Mouse (Mus musculus) hindbrain, embryonic 12.5 days (tissue): ENCODE measurements around the gene Psma5. TPM values are rescaled to one million over a fixed set of nuclear protein-coding genes. Genes with fewer than 3 reads are reported as not detected.
A peak's percentile ranks its signal among the peaks of the same experiment; 100 is the strongest.

Source experiments
- ATAC-seq: fragments of 200-750 bp; cut with Nextera tagmentation; 2 replicates; pipeline ENCODE4 v1.8.0; 2017; ENCODE audit warnings: moderate TSS enrichment; ENCODE audit not compliant: low FRiP score
- H3K27ac ChIP-seq: fragments of 300-500 bp; sonication (generic); 2 replicates; pipeline ENCODE4 v1.5.1; 2016; ENCODE audit warnings: mild to moderate bottlenecking
- H3K27me3 ChIP-seq: fragments of 300-500 bp; sonication (generic); 2 replicates; pipeline ENCODE4 v1.6.1; 2016; ENCODE audit warnings: mild to moderate bottlenecking
- H3K36me3 ChIP-seq: fragments of 300-500 bp; sonication (generic); 2 replicates; pipeline ENCODE4 v1.6.1; 2016; ENCODE audit warnings: mild to moderate bottlenecking
- H3K4me1 ChIP-seq: fragments of 300-500 bp; sonication (generic); 2 replicates; pipeline ENCODE4 v1.6.1; 2016
- H3K4me2 ChIP-seq: fragments of 300-500 bp; sonication (generic); replicated peaks from 2 replicates; pipeline ENCODE4 v1.6.1; 2016; ENCODE audit warnings: mild to moderate bottlenecking
- H3K4me3 ChIP-seq: fragments of 300-500 bp; sonication (generic); 2 replicates; pipeline ENCODE4 v1.5.1; 2016; ENCODE audit warnings: mild to moderate bottlenecking
- H3K9ac ChIP-seq: fragments of 300-500 bp; sonication (generic); 2 replicates; pipeline ENCODE4 v1.6.1; 2016; ENCODE audit warnings: mild to moderate bottlenecking, moderate library complexity
- H3K9me3 ChIP-seq: fragments of 300-500 bp; sonication (generic); replicated peaks from 2 replicates; pipeline ENCODE4 v1.6.1; 2016; ENCODE audit warnings: mild to moderate bottlenecking
- WGBS: fragments of 180-500 bp; shearing (Covaris S2); methylation state at CpG from one replicate; pipeline ENCODE4 v1.1.7; 2016; 5-methylcytosine and 5-hydroxymethylcytosine counted together
- polyA plus RNA-seq: library from polyadenylated mRNA; unstranded; fragments of >200 nt; fragmentation: Nextera tagmentation; extraction: Ambion mirVana; gene quantifications from 2 replicates; pipeline ENCODE4 v1.2.1, GENCODE M21; 2016

Psma5 gene
- polyA plus RNA-seq, 1 experiment from 2014 or later: 218 TPM

GRCm38 (mm10) chr3:108297050-108297419 is 40.3 kb downstream of the Psma5 start:
- ATAC-seq: no peak
- H3K9ac ChIP-seq: no peak overlapping the region
- H3K36me3 ChIP-seq: no peaks in the 10 kb centered on the region
- H3K27ac ChIP-seq: peak overlapping the region; percentile 72
- no peaks in the 10 kb centered on the region for H3K9me3 ChIP-seq
- no peak overlapping the region for H3K4me3 ChIP-seq
- no peaks in the 10 kb centered on the region for H3K27me3 ChIP-seq
- no peak overlapping the region for H3K4me2 ChIP-seq
- 71% methylated on average over 7 of the region's 7 CpGs for WGBS
- H3K4me1 ChIP-seq: peaks cover 43% of the 10 kb centered on the region

DNA sequence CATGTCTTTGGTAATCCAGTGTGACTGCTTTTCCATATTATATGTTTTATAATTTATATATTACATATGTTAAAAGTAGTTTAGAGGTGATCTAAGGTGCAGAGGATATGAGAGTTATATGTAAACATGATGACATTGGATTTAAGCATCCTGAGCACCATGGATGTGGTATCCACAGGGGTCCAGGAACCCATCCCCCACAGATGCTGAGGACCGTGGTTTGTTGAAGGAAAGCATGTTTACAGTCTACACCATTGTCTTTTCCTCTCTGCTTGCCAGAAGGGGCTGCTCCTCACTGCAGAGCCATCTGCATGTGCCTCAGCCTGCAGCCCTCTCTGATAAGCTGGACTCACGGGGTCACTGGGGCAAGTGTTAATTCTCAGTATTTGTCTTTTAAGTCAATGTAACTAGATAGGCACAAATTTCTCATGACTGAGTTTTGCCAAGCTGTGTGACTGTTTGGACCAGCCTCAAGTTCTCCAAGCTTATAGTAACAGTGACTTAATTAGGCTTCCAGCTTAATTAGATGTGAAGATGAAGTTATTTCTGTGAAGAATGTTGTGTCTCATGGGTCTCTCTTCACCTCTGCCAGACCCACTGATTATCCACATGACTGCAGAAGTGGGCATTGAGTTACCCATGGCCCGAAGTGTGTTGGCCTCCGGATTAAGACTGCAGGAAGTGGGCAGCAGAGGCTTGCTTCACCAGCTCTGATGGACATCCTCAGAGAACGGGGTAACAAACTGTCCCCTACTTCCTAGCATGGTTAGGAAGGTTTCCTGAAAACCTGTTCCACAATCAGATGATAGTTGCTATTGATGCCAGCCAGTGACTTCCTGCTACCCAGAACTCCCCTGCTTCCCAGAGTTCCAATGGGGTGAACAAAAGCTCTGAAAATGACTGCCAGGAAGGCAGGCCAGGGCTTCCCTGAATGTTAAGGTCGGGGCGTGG is 41.2 kb downstream of the Psma5 start:
- WGBS: 71% methylated on average over 7 of the region's 7 CpGs
- H3K27ac ChIP-seq: no peak overlapping the region
- no peak overlapping the region for H3K4me2 ChIP-seq
- H3K36me3 ChIP-seq: no peaks in the 10 kb centered on the region
- no peaks in the 10 kb centered on the region for H3K27me3 ChIP-seq
- no peak overlapping the region for H3K4me3 ChIP-seq
- H3K9ac ChIP-seq: no peak overlapping the region
- no peaks in the 10 kb centered on the region for H3K9me3 ChIP-seq
- no peak for ATAC-seq
- H3K4me1 ChIP-seq: peaks cover 42% of the 10 kb centered on the region

GRCm38 (mm10) chr3:108300455-108301030 is 43.8 kb downstream of the Psma5 start:
- 87% methylated on average over 6 of the region's 6 CpGs for WGBS
- ATAC-seq: no peak
- H3K4me3 ChIP-seq: no peak overlapping the region
- H3K36me3 ChIP-seq: no peaks in the 10 kb centered on the region
- H3K9me3 ChIP-seq: no peaks in the 10 kb centered on the region
- no peaks in the 10 kb centered on the region for H3K27me3 ChIP-seq
- no peak overlapping the region for H3K27ac ChIP-seq
- no peak overlapping the region for H3K4me2 ChIP-seq
- H3K4me1 ChIP-seq: peaks cover 29% of the 10 kb centered on the region
- H3K9ac ChIP-seq: no peak overlapping the region

DNA sequence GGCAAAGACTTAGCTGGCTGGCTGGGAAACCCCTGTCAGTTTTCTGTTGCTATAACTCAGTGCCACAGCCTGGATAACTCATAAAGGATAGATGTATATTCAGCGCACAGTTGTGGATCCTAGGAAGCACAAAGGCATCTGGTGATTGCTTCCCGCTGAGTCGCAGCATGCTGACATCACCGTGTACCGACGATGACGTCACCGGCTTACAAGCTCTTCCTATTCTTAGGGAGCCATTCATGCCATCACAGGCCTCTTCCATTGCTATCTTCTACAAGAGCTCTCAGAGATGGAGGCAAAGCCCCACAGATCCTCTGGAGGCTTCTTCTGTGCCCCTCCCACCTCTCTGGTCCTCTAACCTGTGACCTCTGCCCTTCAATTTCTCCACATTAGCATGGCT is 47.0 kb downstream of the Psma5 start:
- ATAC-seq: no peak
- 98% methylated on average over 8 of the region's 8 CpGs for WGBS
- Histone ChIP-seq H3K36me3 (no peaks in the 10 kb centered on the region), H3K9ac (no peak overlapping the region), H3K9me3 (no peaks in the 10 kb centered on the region), H3K4me3 (no peak overlapping the region), H3K27ac (no peak overlapping the region), H3K4me2 (no peak overlapping the region), H3K4me1 (peaks cover 15% of the 10 kb centered on the region), H3K27me3 (no peaks in the 10 kb centered on the region)

GRCm38 (mm10) chr3:108304747-108305146 is 48.0 kb downstream of the Psma5 start:
- H3K9ac ChIP-seq: no peak overlapping the region
- H3K9me3 ChIP-seq: no peaks in the 10 kb centered on the region
- H3K4me2 ChIP-seq: no peak overlapping the region
- H3K4me3 ChIP-seq: no peak overlapping the region
- H3K27ac ChIP-seq: no peak overlapping the region
- peaks cover 5% of the 10 kb centered on the region; the same call in 1 of the 2 replicates for H3K36me3 ChIP-seq
- WGBS: 86% methylated on average over 4 of the region's 4 CpGs
- ATAC-seq: no peak
- H3K27me3 ChIP-seq: no peaks in the 10 kb centered on the region
- H3K4me1 ChIP-seq: peaks cover 15% of the 10 kb centered on the region

- Histone ChIP-seq H3K27ac (no peak overlapping the region), H3K9me3 (no peaks in the 10 kb centered on the region), H3K27me3 (no peaks in the 10 kb centered on the region), H3K4me3 (no peak overlapping the region), H3K4me2 (no peak overlapping the region), H3K4me1 (peaks cover 17% of the 10 kb centered on the region), H3K9ac (no peak overlapping the region), H3K36me3 (peaks cover 16% of the 10 kb centered on the region; the same call in 1 of the 2 replicates)
- no peak for ATAC-seq
- 77% methylated on average over 3 of the region's 3 CpGs for WGBS
These were observed 49.7 kb downstream of the Psma5 start for GRCm38 (mm10) chr3:108306387-108306786.

DNA sequence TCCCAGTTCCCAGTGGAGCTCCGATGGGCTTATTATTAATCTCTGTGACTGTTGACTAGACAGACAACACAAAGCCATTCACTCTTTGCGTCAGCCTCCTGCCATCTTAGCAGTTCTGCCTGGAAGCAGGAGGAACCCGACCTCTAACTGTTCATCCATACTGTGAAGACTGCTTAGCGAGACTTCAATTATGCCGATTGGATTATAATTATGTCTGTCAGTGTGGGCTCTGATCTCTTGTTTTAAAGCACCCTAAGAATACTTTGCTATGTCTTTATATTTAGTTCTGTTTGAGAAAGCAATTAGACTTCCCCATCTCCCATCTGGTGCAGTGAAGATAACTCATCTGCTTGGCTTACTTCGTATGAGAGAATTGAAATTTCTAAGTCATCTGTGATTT is 50.8 kb downstream of the Psma5 start:
- Histone ChIP-seq H3K9me3 (no peaks in the 10 kb centered on the region), H3K9ac (no peak overlapping the region), H3K36me3 (peaks cover 19% of the 10 kb centered on the region), H3K27ac (no peak overlapping the region), H3K27me3 (no peaks in the 10 kb centered on the region), H3K4me2 (no peak overlapping the region), H3K4me1 (peaks cover 17% of the 10 kb centered on the region), H3K4me3 (no peak overlapping the region)
- ATAC-seq: no peak
- 62% methylated on average over 6 of the region's 6 CpGs for WGBS

- H3K4me3 ChIP-seq: no peak overlapping the region
- no peak overlapping the region for H3K4me2 ChIP-seq
- H3K27ac ChIP-seq: no peak overlapping the region
- no peaks in the 10 kb centered on the region for H3K9me3 ChIP-seq
- no peak overlapping the region for H3K9ac ChIP-seq
- no peak for ATAC-seq
- no peaks in the 10 kb centered on the region for H3K27me3 ChIP-seq
- H3K36me3 ChIP-seq: peaks cover 23% of the 10 kb centered on the region
- peaks cover 14% of the 10 kb centered on the region for H3K4me1 ChIP-seq
These were observed 54.2 kb downstream of the Psma5 start for GRCm38 (mm10) chr3:108310921-108311341.

DNA sequence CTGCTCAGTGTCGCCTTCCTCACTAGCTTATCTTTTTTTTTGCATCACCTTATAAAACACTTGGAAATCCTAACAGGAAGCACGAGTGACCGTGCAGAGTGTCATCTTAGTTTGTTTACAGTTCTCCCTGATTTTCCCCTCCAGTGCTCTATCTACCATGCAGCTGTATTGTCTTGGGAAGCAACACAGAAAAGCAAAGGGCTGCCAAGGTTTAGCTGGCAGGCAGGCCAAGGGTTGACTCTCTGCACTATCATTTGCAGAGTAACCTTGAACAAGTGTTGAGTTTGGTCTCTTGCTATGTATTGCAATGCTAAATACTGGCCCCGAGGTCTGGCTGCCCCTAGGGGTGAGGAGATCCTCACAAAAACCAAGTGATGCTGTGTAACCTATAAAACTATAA is 55.0 kb downstream of the Psma5 start:
- no peak overlapping the region for H3K9ac ChIP-seq

GRCm38 (mm10) chr3:108312414-108312813 is 55.7 kb downstream of the Psma5 start:
- no peak for ATAC-seq
- Histone ChIP-seq H3K4me3 (no peak overlapping the region), H3K9ac (no peak overlapping the region), H3K27me3 (no peaks in the 10 kb centered on the region), H3K27ac (no peak overlapping the region), H3K4me1 (peaks cover 3% of the 10 kb centered on the region; the same call in 1 of the 2 replicates), H3K36me3 (peaks cover 23% of the 10 kb centered on the region), H3K9me3 (no peaks in the 10 kb centered on the region), H3K4me2 (no peak overlapping the region)

More for the DNA sequence above, 55.0 kb downstream of the Psma5 start:
- H3K9me3 ChIP-seq: no peaks in the 10 kb centered on the region
- peaks cover 8% of the 10 kb centered on the region; the same call in 1 of the 2 replicates for H3K4me1 ChIP-seq
- H3K27ac ChIP-seq: no peak overlapping the region
- peaks cover 23% of the 10 kb centered on the region for H3K36me3 ChIP-seq
- 91% methylated on average over 4 of the region's 4 CpGs for WGBS
- H3K27me3 ChIP-seq: no peaks in the 10 kb centered on the region
- no peak for ATAC-seq
- H3K4me3 ChIP-seq: no peak overlapping the region
- no peak overlapping the region for H3K4me2 ChIP-seq

DNA sequence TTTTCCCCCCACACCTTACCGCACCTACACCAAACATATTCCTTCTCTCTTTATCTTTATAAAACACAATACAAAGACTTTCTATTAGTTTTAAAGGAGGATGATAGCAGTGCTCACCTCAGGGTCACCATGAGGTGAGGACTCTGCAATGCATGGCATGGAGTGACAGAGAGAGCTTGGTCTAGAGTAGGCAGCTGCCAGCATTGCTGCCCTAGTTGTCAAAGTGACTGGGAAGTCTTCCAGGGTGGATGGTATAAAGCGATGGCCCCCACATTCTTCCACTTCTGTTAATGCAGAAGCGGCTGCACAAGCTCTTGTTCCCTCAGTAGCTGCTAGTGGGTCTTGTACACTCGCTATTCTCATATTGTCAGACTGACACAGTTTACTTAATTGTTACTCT is 56.4 kb downstream of the Psma5 start:
- 96% methylated on average over 4 of the region's 4 CpGs for WGBS
- Histone ChIP-seq H3K9ac (no peak overlapping the region), H3K27me3 (no peaks in the 10 kb centered on the region)

GRCm38 (mm10) chr3:108314038-108314675 is 57.4 kb downstream of the Psma5 start:
- H3K27ac ChIP-seq: no peak overlapping the region

More for the DNA sequence above, 56.4 kb downstream of the Psma5 start:
- Histone ChIP-seq H3K9me3 (no peaks in the 10 kb centered on the region), H3K36me3 (peaks cover 23% of the 10 kb centered on the region), H3K4me1 (peaks cover 2% of the 10 kb centered on the region; the same call in 1 of the 2 replicates), H3K4me3 (no peak overlapping the region), H3K4me2 (no peak overlapping the region), H3K27ac (no peak overlapping the region)
- no peak for ATAC-seq

More at GRCm38 (mm10) chr3:108314038-108314675, 57.4 kb downstream of the Psma5 start:
- Histone ChIP-seq H3K4me3 (no peak overlapping the region), H3K27me3 (no peaks in the 10 kb centered on the region), H3K4me1 (peaks cover 2% of the 10 kb centered on the region; the same call in 1 of the 2 replicates), H3K36me3 (peaks cover 19% of the 10 kb centered on the region), H3K9me3 (no peaks in the 10 kb centered on the region), H3K4me2 (no peak overlapping the region), H3K9ac (no peak overlapping the region)
- WGBS: 73% methylated on average over 8 of the region's 8 CpGs
- no peak for ATAC-seq
